Mouse (Mus musculus) stomach, postnatal 0 days (tissue): ENCODE measurements around the gene Pgm5. TPM values are rescaled to one million over a fixed set of nuclear protein-coding genes. Genes with fewer than 3 reads are reported as not detected.

ENCODE experiments used
- ATAC-seq: fragments of 200-750 bp; cut with Nextera tagmentation; 2 replicates; pipeline ENCODE4 v1.8.0; 2017; ENCODE audit not compliant: low FRiP score, low TSS enrichment
- DNase-seq: peaks from one replicate; pipeline ENCODE4 v3.0.0-alpha.2; 2016; ENCODE audit warnings: low spot score
- H3K27ac ChIP-seq: fragments of 300-500 bp; sonication (generic); replicated peaks from 2 replicates; pipeline ENCODE4 v1.5.1; 2014; ENCODE audit warnings: mild to moderate bottlenecking, control low read depth
- H3K27me3 ChIP-seq: fragments of 300-500 bp; sonication (generic); 2 replicates; pipeline ENCODE4 v1.6.1; 2014; ENCODE audit warnings: low read length; ENCODE audit not compliant: control insufficient read depth, insufficient read depth
- H3K36me3 ChIP-seq: fragments of 300-500 bp; sonication (generic); 2 replicates; pipeline ENCODE4 v1.6.1; 2014; ENCODE audit warnings: low read length, mixed read lengths; ENCODE audit not compliant: control insufficient read depth, insufficient read depth
- H3K4me1 ChIP-seq: fragments of 300-500 bp; sonication (generic); replicated peaks from 2 replicates; pipeline ENCODE4 v1.6.1; 2014; ENCODE audit warnings: antibody characterized with exemption; ENCODE audit not compliant: control insufficient read depth, insufficient read depth
- H3K4me2 ChIP-seq: fragments of 300-500 bp; sonication (generic); replicated peaks from 2 replicates; pipeline ENCODE4 v1.6.1; 2014; ENCODE audit warnings: low read depth, mild to moderate bottlenecking, control low read depth, moderate library complexity
- H3K4me3 ChIP-seq: fragments of 300-500 bp; sonication (generic); 2 replicates; pipeline ENCODE4 v1.5.1; 2014; ENCODE audit warnings: low read depth, low read length, control low read depth
- H3K9ac ChIP-seq: fragments of 300-500 bp; sonication (generic); 2 replicates; pipeline ENCODE4 v1.6.1; 2014; ENCODE audit warnings: mild to moderate bottlenecking, low read length, control low read depth, mixed read lengths
- H3K9me3 ChIP-seq: fragments of 300-500 bp; sonication (generic); 2 replicates; pipeline ENCODE4 v1.6.1; 2016; ENCODE audit warnings: low read length; ENCODE audit not compliant: control insufficient read depth
- CTCF ChIP-seq: IDR thresholded peaks from 2 replicates; pipeline ENCODE4 v1.5.1; 2016; ENCODE audit warnings: antibody characterized with exemption, low read depth, mild to moderate bottlenecking, moderate library complexity
- EP300 ChIP-seq: optimal IDR thresholded peaks from 2 replicates; pipeline ENCODE3; 2016; ENCODE audit warnings: antibody characterized with exemption
- WGBS: fragments of 180-500 bp; shearing (Covaris S2); extraction: QIAGEN DNeasy Blood & Tissue Kit; methylation state at CpG from one replicate; pipeline ENCODE4 v1.1.7; 2014; 5-methylcytosine and 5-hydroxymethylcytosine counted together
- polyA plus RNA-seq: library from polyadenylated mRNA; unstranded; fragments of >200 nt; fragmentation: Nextera tagmentation; extraction: Ambion mirVana; gene quantifications from 2 replicates; pipeline ENCODE4 v1.2.1, GENCODE M21; 2015

The Pgm5 gene
- polyA plus RNA-seq, 1 experiment from 2014 or later: 6.3 TPM

- DNase-seq (peak; percentile 15), ATAC-seq (peak; percentile 40; the same call in 1 of the 2 replicates)
- Histone ChIP-seq H3K27ac (peak overlapping the region; percentile 75), H3K36me3 (no peaks in the 10 kb centered on the region; the same call in 1 of the 2 replicates), H3K4me3 (no peak overlapping the region), H3K9me3 (no peaks in the 10 kb centered on the region), H3K4me1 (no peaks in the 10 kb centered on the region), H3K4me2 (no peak overlapping the region), H3K27me3 (no peaks in the 10 kb centered on the region), H3K9ac (no peak overlapping the region)
- 33% methylated on average over 6 of the region's 6 CpGs for WGBS
- TF ChIP-seq EP300: peak; percentile 88
- TF ChIP-seq CTCF: peak; percentile 50
These were observed 126.0 kb downstream of the Pgm5 start for GRCm38 (mm10) chr19:24735484-24736128.

GRCm38 (mm10) chr19:24730661-24731060 is 131.0 kb downstream of the Pgm5 start:
- Histone ChIP-seq H3K9ac (no peak overlapping the region), H3K9me3 (no peaks in the 10 kb centered on the region), H3K4me3 (no peak overlapping the region), H3K36me3 (no peaks in the 10 kb centered on the region), H3K4me2 (no peak overlapping the region), H3K27ac (peak overlapping the region; percentile 56), H3K4me1 (no peaks in the 10 kb centered on the region), H3K27me3 (no peaks in the 10 kb centered on the region)
- 13% methylated on average over 5 of the region's 5 CpGs for WGBS
- DNase-seq (no peak), ATAC-seq (no peak)
- no peak for TF ChIP-seq EP300
- no peak for TF ChIP-seq CTCF

- Histone ChIP-seq H3K27ac (no peak overlapping the region), H3K27me3 (no peaks in the 10 kb centered on the region), H3K4me3 (no peak overlapping the region), H3K36me3 (no peaks in the 10 kb centered on the region), H3K4me1 (no peaks in the 10 kb centered on the region), H3K9ac (no peak overlapping the region), H3K4me2 (no peak overlapping the region), H3K9me3 (no peaks in the 10 kb centered on the region)
- no peak for DNase-seq
- no peak for ATAC-seq
- 82% methylated on average over 10 of the region's 10 CpGs for WGBS
- TF ChIP-seq CTCF (no peak), EP300 (no peak)
These were observed 137.3 kb downstream of the Pgm5 start for GRCm38 (mm10) chr19:24724362-24724761.

GRCm38 (mm10) chr19:24720448-24720847 is 141.2 kb downstream of the Pgm5 start:
- Histone ChIP-seq H3K4me2 (no peak overlapping the region), H3K36me3 (no peaks in the 10 kb centered on the region), H3K9ac (no peak overlapping the region), H3K27me3 (no peaks in the 10 kb centered on the region), H3K4me3 (no peak overlapping the region), H3K4me1 (no peaks in the 10 kb centered on the region), H3K9me3 (no peaks in the 10 kb centered on the region), H3K27ac (no peak overlapping the region)
- ATAC-seq: no peak
- no peak for DNase-seq
- TF ChIP-seq CTCF: no peak

- H3K9me3 ChIP-seq: no peaks in the 10 kb centered on the region
- H3K36me3 ChIP-seq: no peaks in the 10 kb centered on the region
- H3K9ac ChIP-seq: no peak overlapping the region
- H3K27ac ChIP-seq: no peak overlapping the region
- 86% methylated on average over 4 of the region's 4 CpGs for WGBS
- H3K4me2 ChIP-seq: no peak overlapping the region
- H3K4me3 ChIP-seq: no peak overlapping the region
- TF ChIP-seq CTCF: no peak
- TF ChIP-seq EP300: no peak
- no peak for ATAC-seq
- no peaks in the 10 kb centered on the region for H3K4me1 ChIP-seq
- DNase-seq: no peak
- no peaks in the 10 kb centered on the region for H3K27me3 ChIP-seq
These were observed 142.2 kb downstream of the Pgm5 start for GRCm38 (mm10) chr19:24719504-24719903.

GRCm38 (mm10) chr19:24718021-24718420 is 143.6 kb downstream of the Pgm5 start:
- no peak for TF ChIP-seq EP300
- TF ChIP-seq CTCF: no peak

More at GRCm38 (mm10) chr19:24718021-24718420, 143.6 kb downstream of the Pgm5 start:
- Histone ChIP-seq H3K4me3 (no peak overlapping the region), H3K9me3 (no peaks in the 10 kb centered on the region), H3K27me3 (no peaks in the 10 kb centered on the region), H3K4me1 (no peaks in the 10 kb centered on the region), H3K36me3 (no peaks in the 10 kb centered on the region), H3K9ac (no peak overlapping the region), H3K27ac (no peak overlapping the region), H3K4me2 (no peak overlapping the region)
- ATAC-seq (no peak), DNase-seq (no peak)
- WGBS: 59% methylated on average over 1 of the region's 1 CpGs
